Mouse (Mus musculus) lung, postnatal 0 days (tissue): ENCODE measurements at regions not wholly inside any gene's neighbourhood (a gene's known extent, or its start where the extent isn't known, plus 50 kb on each side); places are given as distances from the start of the nearest gene placed in this dataset.

Experiments
- CTCF ChIP-seq: IDR thresholded peaks from 2 replicates; pipeline ENCODE4 v1.5.1; 2016; ENCODE audit warnings: antibody characterized with exemption, mild to moderate bottlenecking
- EP300 ChIP-seq: IDR thresholded peaks from 2 replicates; pipeline ENCODE4 v1.6.1; 2016; ENCODE audit warnings: antibody characterized with exemption, mild to moderate bottlenecking, control low read depth

- TF ChIP-seq CTCF (no peak), EP300 (no peak)
Measured at GRCm38 (mm10) chr2:75089186-75089585, 263.6 kb downstream of the Mtx2 start.
